Mouse (Mus musculus) embryonic fibroblast, embryonic 13.5 days (primary cell): ENCODE results near the gene Dock11.

Source experiments
- CTCF ChIP-seq: IDR thresholded peaks from 2 replicates; pipeline ENCODE4 v1.5.1; 2011; ENCODE audit warnings: mild to moderate bottlenecking, control low read depth, low read length, moderate library complexity, borderline replicate concordance; ENCODE audit not compliant: insufficient read depth
- POLR2A ChIP-seq: IDR thresholded peaks from 2 replicates; pipeline ENCODE4 v1.6.1; 2011; ENCODE audit warnings: low read depth, mild to moderate bottlenecking, control low read depth, low read length, moderate library complexity

DNA sequence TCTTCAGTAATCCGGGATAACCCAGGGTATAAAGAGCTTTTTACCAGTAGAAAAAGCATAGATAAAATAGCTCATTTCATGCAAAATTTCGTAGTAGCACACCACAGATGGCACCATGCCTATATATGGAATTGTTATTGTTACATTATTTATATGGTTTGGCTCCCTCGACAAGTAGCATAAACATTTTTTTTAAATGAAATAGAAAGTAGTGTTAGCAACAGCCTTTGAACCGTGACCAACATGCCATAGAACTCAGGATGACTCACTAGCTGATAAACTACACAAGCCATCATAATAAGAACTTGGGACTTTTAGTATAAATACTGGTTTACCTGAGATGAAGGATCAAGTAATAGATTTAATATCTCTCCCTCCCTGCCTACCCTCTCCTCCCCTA is 188.5 kb downstream of the Dock11 start:
- no peak for TF ChIP-seq CTCF
- TF ChIP-seq POLR2A: no peak
